21 mouse cellular contexts compared by ENCODE assay signal in genomic region chr13:56795501-56795900, GRCm38 (mm10). TPM values are rescaled to one million over a fixed set of nuclear protein-coding genes. Genes with fewer than 3 reads are reported as not detected.
DNase-seq lines count a peak whose midpoint lies in the region; TF ChIP-seq lines count a peak whose summit lies in the region.
"Had no signal": no experiment of that assay in that cellular context is flagged by ENCODE, and none has a peak within 500 bp of the region (broad histone marks: within the 10 kb centered on the region; RNA-seq: fewer than 3 reads in every experiment).

No protein-coding gene starts in this region.

- no peak for TF ChIP-seq POLR2A in brain, embryonic 14.5 days (IDR thresholded peaks at IDR 0.05; ENCODE audit: borderline replicate concordance, extremely low read depth, insufficient read depth, insufficient read length, poor library complexity, severe bottlenecking)

- TF ChIP-seq CTCF in brain, embryonic 14.5 days (IDR thresholded peaks at IDR 0.05; ENCODE audit: borderline replicate concordance, extremely low read depth, insufficient read depth, insufficient read length) = no peak

- DNase-seq in cerebellum, postnatal 10 days = peak; percentile 54 to 57
- DNase-seq in cerebellum, adult 9-11 months = no peak
- DNase-seq in cerebellum, postnatal 14 days = peak; percentile 31 to 50
- DNase-seq in cerebellum, postnatal 36 days = no peak
- DNase-seq in brain, embryonic 14.5 days (ENCODE audit: low read depth) = peak; percentile 26
- no peak for DNase-seq in ovary, postnatal 36 days (ENCODE audit: low spot score)
- DNase-seq: adrenal gland, adult 2 months; adrenal gland, adult 8-10 months; adrenal gland, postnatal 10 days; adrenal gland, postnatal 14 days; adrenal gland, postnatal 25 days; adrenal gland, postnatal 36 days; B cell, adult 2 months; cerebellum, adult 11 months; cerebellum, adult 11-12 months; cerebellum, adult 18-20 months; cerebellum, adult 2 months had no signal

RNA-seq across cellular contexts. Expression of gene Gm45623, which starts 41.9 kb away (rescaled TPM):
- polyA plus RNA-seq in brain, embryonic 14.5 days (2012; rRNA removed) = 1.4 and 1.8 TPM in 2 replicates
- polyA plus RNA-seq: activated CD4-positive, CD25-positive, alpha-beta regulatory T cell, adult 4 months; adrenal gland, adult 2 months; CD4-positive, CD25-positive, alpha-beta regulatory T cell, adult 4 months; G1E; Patski had no signal

Comparison
In these comparisons a context has a peak if more than half of its experiments do, and no peak if none do; other contexts are left out.
1. DNase-seq: peak in cerebellum, postnatal 10 days (2 of 2), cerebellum, postnatal 14 days (2 of 2) and brain, embryonic 14.5 days (single experiment); none in cerebellum, adult 9-11 months (single experiment), cerebellum, postnatal 36 days (0 of 2) and ovary, postnatal 36 days (single experiment).